Mouse (Mus musculus) brain, embryonic 18.5 days (tissue): ENCODE measurements at regions not wholly inside any gene's neighbourhood (a gene's known extent, or its start where the extent isn't known, plus 50 kb on each side); places are given as distances from the start of the nearest gene placed in this dataset.
A peak's percentile ranks its signal among the peaks of the same experiment; 100 is the strongest.
"Not testable (repeated sequence)": the region's sequence is repeated elsewhere in the genome, so short reads cannot be mapped to it uniquely, and the experiment has no call there.

Experiments used
- DNase-seq: peaks from one replicate; pipeline ENCODE4 v3.0.0-alpha.2; 2012; ENCODE audit warnings: low read depth, low spot score

DNA sequence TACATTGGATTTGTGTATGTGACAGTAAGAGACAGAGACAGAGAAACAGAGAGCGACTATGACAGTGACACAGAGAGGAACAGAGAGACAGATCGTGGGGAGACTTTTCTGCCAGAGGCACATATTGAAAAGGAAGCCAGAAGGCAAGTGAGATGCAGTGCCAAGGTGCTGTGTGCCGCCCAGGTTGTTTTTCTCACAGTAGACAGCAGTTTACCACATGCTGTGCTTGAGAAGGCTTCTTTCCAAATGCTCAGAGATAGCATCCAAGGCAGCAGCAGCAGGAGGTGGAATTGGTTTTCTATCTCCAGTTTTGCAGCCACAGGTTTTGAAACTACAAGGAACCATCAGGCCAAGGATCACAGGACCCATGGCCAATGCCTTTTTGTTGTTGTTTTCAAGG lies 466.5 kb downstream of the Lrfn5 start:
- DNase-seq: peak; percentile 4

GRCm38 (mm10) chr12:61993858-61994257 lies 470.9 kb downstream of the Lrfn5 start:
- DNase-seq: not testable (repeated sequence)

- DNase-seq: no peak
Measured at GRCm38 (mm10) chr12:61994294-61994693, 471.3 kb downstream of the Lrfn5 start.

DNA sequence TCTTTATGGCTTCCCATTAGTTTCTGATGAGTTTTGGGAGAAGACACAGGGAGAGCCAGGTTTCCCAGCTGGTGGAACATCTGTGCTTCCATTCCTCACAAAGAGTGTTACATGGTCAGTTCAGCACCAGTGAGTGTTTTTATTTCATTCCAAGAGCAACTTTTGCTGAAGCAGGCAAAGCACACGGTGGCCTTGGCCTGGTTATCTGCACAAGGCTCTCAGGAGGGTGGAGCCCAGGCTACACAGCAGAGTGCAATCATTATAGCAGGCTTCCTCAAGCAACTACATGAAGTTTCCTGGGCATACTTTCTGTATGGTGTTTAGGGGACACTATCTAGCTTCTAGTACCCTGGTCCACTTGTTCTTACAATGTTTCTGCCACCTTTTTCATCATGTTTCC lies 490.4 kb downstream of the Lrfn5 start:
- no peak for DNase-seq

GRCm38 (mm10) chr12:62017676-62018075 lies 494.7 kb downstream of the Lrfn5 start:
- DNase-seq: not testable (repeated sequence)
